Mouse (Mus musculus): Measurements from ENCODE around the gene 1700001P01Rik. TPM values are rescaled to one million over a fixed set of nuclear protein-coding genes. Genes with fewer than 3 reads are reported as not detected.
A peak's percentile ranks its signal among the peaks of the same experiment; 100 is the strongest.
"Not testable (repeated sequence)": the region's sequence is repeated elsewhere in the genome, so short reads cannot be mapped to it uniquely, and the experiment has no call there.

The 1700001P01Rik gene
- polyA plus RNA-seq, 1 experiment from 2014 or later, result not detected

GRCm38 (mm10) chr11:97742591-97742990, 33.1 kb downstream of the 1700001P01Rik start:
- Histone ChIP-seq H3K27ac (replicated peaks; ENCODE audit: low read depth, low read length) (no peak overlapping the region), H3K36me3 (ENCODE audit: control insufficient read depth, insufficient read depth, low read length) (peaks cover 16% of the 10 kb centered on the region), H3K4me2 (ENCODE audit: low read depth, low read length) (peak overlapping the region; percentile 83), H3K9me3 (ENCODE audit: control insufficient read depth, low read length) (no peaks in the 10 kb centered on the region), H3K4me1 (ENCODE audit: control insufficient read depth, insufficient read depth, low read length) (peaks cover 10% of the 10 kb centered on the region), H3K9ac (ENCODE audit: low read depth, low read length) (peak overlapping the region; percentile 6; the same call in 1 of the 2 replicates), H3K4me3 (ENCODE audit: low read depth, low read length) (no peak overlapping the region), H3K27me3 (replicated peaks; ENCODE audit: control insufficient read depth, insufficient read depth, low read length) (no peaks in the 10 kb centered on the region)
- WGBS, result 71% methylated on average over 9 of the region's 9 CpGs
- no peak for ATAC-seq (ENCODE audit: low read depth)
- DNase-seq (ENCODE audit: low spot score), result no peak

- no peak overlapping the region for H3K9ac ChIP-seq (ENCODE audit: low read depth, low read length)
- no peak overlapping the region for H3K27ac ChIP-seq (replicated peaks; ENCODE audit: low read depth, low read length)
- H3K4me3 ChIP-seq (ENCODE audit: low read depth, low read length), result no peak overlapping the region
- peaks cover 12% of the 10 kb centered on the region for H3K36me3 ChIP-seq (ENCODE audit: control insufficient read depth, insufficient read depth, low read length)
- DNase-seq (ENCODE audit: low spot score), result no peak
- H3K4me2 ChIP-seq (ENCODE audit: low read depth, low read length), result peak overlapping the region; percentile 83; the same call in 1 of the 2 replicates
- ATAC-seq (ENCODE audit: low read depth), result no peak
- WGBS, result 87% methylated on average over 5 of the region's 5 CpGs
- H3K4me1 ChIP-seq (ENCODE audit: control insufficient read depth, insufficient read depth, low read length), result peaks cover 10% of the 10 kb centered on the region
- H3K27me3 ChIP-seq (replicated peaks; ENCODE audit: control insufficient read depth, insufficient read depth, low read length), result no peaks in the 10 kb centered on the region
- H3K9me3 ChIP-seq (ENCODE audit: control insufficient read depth, low read length), result no peaks in the 10 kb centered on the region
These were observed 33.6 kb downstream of the 1700001P01Rik start for GRCm38 (mm10) chr11:97742157-97742556.

DNA sequence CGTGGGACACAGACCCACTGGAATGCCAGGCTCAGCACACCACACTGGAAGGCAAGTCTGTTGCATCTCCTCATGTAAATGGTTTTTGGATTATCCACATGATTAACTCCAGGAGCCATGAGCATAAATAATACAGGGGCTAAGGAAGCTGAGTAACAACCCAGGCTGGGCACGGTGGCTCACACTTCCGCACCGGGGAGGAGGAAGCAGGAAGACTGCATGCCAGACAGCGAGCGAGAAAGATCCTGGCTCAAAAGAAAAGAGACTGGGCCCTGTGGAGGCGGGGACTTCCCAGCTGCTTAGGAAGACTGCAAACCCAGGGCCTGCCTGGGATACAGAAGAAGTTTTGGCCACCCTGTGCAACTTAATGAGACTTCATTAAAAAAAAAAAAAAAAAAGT, 35.5 kb downstream of the 1700001P01Rik start:
- no peak overlapping the region; the same call in 1 of the 2 replicates for H3K27ac ChIP-seq (replicated peaks; ENCODE audit: low read depth, low read length)
- no peaks in the 10 kb centered on the region for H3K27me3 ChIP-seq (replicated peaks; ENCODE audit: control insufficient read depth, insufficient read depth, low read length)
- H3K4me2 ChIP-seq (ENCODE audit: low read depth, low read length), result no peak overlapping the region
- WGBS, result 36% methylated on average over 7 of the region's 7 CpGs
- no peaks in the 10 kb centered on the region for H3K36me3 ChIP-seq (ENCODE audit: control insufficient read depth, insufficient read depth, low read length)
- ATAC-seq (ENCODE audit: low read depth) (no peak), DNase-seq (ENCODE audit: low spot score) (peak; percentile 34)
- H3K4me3 ChIP-seq (ENCODE audit: low read depth, low read length), result no peak overlapping the region
- H3K9me3 ChIP-seq (ENCODE audit: control insufficient read depth, low read length), result no peaks in the 10 kb centered on the region
- no peak overlapping the region; the same call in 1 of the 2 replicates for H3K9ac ChIP-seq (ENCODE audit: low read depth, low read length)
- H3K4me1 ChIP-seq (ENCODE audit: control insufficient read depth, insufficient read depth, low read length), result peaks cover 10% of the 10 kb centered on the region

GRCm38 (mm10) chr11:97739155-97739554, 36.6 kb downstream of the 1700001P01Rik start:
- Histone ChIP-seq H3K9me3 (ENCODE audit: control insufficient read depth, low read length) (no peaks in the 10 kb centered on the region), H3K4me1 (ENCODE audit: control insufficient read depth, insufficient read depth, low read length) (peaks cover 10% of the 10 kb centered on the region), H3K4me2 (ENCODE audit: low read depth, low read length) (no peak overlapping the region), H3K4me3 (ENCODE audit: low read depth, low read length) (no peak overlapping the region), H3K36me3 (ENCODE audit: control insufficient read depth, insufficient read depth, low read length) (no peaks in the 10 kb centered on the region), H3K27ac (replicated peaks; ENCODE audit: low read depth, low read length) (no peak overlapping the region), H3K27me3 (replicated peaks; ENCODE audit: control insufficient read depth, insufficient read depth, low read length) (no peaks in the 10 kb centered on the region), H3K9ac (ENCODE audit: low read depth, low read length) (no peak overlapping the region)
- DNase-seq (ENCODE audit: low spot score) (no peak), ATAC-seq (ENCODE audit: low read depth) (no peak)
- 91% methylated on average over 3 of the region's 3 CpGs for WGBS

- ATAC-seq (ENCODE audit: low read depth) (no peak), DNase-seq (ENCODE audit: low spot score) (no peak)
- no peak overlapping the region for H3K4me2 ChIP-seq (ENCODE audit: low read depth, low read length)
- WGBS, result 58% methylated on average over 6 of the region's 6 CpGs
- no peaks in the 10 kb centered on the region for H3K27me3 ChIP-seq (replicated peaks; ENCODE audit: control insufficient read depth, insufficient read depth, low read length)
- no peak overlapping the region for H3K9ac ChIP-seq (ENCODE audit: low read depth, low read length)
- H3K9me3 ChIP-seq (ENCODE audit: control insufficient read depth, low read length), result no peaks in the 10 kb centered on the region
- no peak overlapping the region for H3K27ac ChIP-seq (replicated peaks; ENCODE audit: low read depth, low read length)
- H3K36me3 ChIP-seq (ENCODE audit: control insufficient read depth, insufficient read depth, low read length), result no peaks in the 10 kb centered on the region
- H3K4me3 ChIP-seq (ENCODE audit: low read depth, low read length), result no peak overlapping the region
- peaks cover 11% of the 10 kb centered on the region for H3K4me1 ChIP-seq (ENCODE audit: control insufficient read depth, insufficient read depth, low read length)
These were observed 37.0 kb downstream of the 1700001P01Rik start for GRCm38 (mm10) chr11:97738703-97739102.

DNA sequence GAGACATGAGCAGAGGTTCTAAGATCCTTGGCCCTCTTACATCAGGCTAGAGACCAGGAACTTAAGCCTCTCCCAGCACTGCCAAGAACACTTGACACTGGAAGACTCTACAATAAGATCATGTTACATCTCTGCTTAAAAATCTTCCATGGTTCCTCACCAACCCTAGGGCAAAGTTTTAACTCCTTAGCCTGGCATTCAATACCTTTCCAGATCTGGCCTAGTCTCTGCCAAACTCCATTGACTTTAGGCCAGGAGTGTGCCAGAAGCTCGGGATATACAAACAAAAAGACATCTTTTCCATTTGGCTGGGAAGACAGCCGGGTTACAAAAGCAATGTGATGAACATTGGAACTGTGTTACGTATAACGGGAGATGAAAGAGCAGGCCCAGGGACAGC, 38.1 kb downstream of the 1700001P01Rik start:
- Histone ChIP-seq H3K4me1 (ENCODE audit: control insufficient read depth, insufficient read depth, low read length) (peaks cover 10% of the 10 kb centered on the region; the same call in 1 of the 2 replicates), H3K4me2 (ENCODE audit: low read depth, low read length) (no peak overlapping the region), H3K36me3 (ENCODE audit: control insufficient read depth, insufficient read depth, low read length) (peaks cover 4% of the 10 kb centered on the region; the same call in 1 of the 2 replicates), H3K27me3 (replicated peaks; ENCODE audit: control insufficient read depth, insufficient read depth, low read length) (no peaks in the 10 kb centered on the region), H3K27ac (replicated peaks; ENCODE audit: low read depth, low read length) (no peak overlapping the region), H3K9me3 (ENCODE audit: control insufficient read depth, low read length) (no peaks in the 10 kb centered on the region), H3K9ac (ENCODE audit: low read depth, low read length) (no peak overlapping the region), H3K4me3 (ENCODE audit: low read depth, low read length) (no peak overlapping the region)
- DNase-seq (ENCODE audit: low spot score) (peak; percentile 45), ATAC-seq (ENCODE audit: low read depth) (no peak)
- WGBS, result 46% methylated on average over 4 of the region's 4 CpGs

DNA sequence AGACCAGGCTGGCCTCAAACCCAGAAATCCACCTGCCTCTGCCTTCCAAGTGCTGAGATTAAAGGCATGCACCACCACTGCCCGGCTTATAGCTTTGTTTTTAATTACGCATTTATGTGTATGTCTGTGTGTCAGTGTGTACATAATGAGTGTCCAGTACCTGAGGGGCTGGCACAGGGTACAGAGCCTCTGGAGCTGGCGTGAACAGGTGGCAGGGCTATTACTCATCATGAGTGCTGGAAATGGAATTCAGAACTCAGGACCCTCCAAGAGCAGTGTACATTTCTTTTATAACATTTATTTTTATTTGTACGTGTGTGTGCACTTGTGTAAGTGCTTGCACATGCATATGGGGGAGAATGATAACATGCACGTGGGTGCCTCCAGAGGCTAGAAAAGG, 39.1 kb downstream of the 1700001P01Rik start:
- H3K36me3 ChIP-seq (ENCODE audit: control insufficient read depth, insufficient read depth, low read length), result peaks cover 13% of the 10 kb centered on the region
- WGBS, result 81% methylated on average over 5 of the region's 5 CpGs

DNA sequence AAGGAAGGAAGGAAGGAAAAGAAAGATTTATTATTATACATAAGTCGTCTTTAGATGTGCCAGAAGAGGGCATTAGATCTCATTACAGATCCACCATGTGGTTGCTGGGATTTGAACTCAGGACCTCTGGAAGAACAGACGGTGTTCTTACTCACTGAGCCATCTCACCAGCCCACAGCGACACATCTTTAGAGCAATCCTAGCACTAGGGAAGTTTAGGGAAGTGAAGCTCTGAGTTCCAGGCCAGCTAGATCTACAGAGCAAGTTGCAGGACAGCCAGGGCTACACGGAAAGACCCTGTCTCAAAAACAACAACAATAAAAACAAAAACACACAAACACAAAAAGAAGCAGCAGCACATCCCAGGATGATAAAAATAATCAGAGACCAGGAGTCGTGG, 40.9 kb downstream of the 1700001P01Rik start:
- not testable (repeated sequence) for H3K27ac ChIP-seq (replicated peaks; ENCODE audit: low read depth, low read length); H3K4me3 ChIP-seq (ENCODE audit: low read depth, low read length); H3K9me3 ChIP-seq (ENCODE audit: control insufficient read depth, low read length); ATAC-seq (ENCODE audit: low read depth); H3K4me1 ChIP-seq (ENCODE audit: control insufficient read depth, insufficient read depth, low read length); H3K4me2 ChIP-seq (ENCODE audit: low read depth, low read length); H3K9ac ChIP-seq (ENCODE audit: low read depth, low read length); DNase-seq (ENCODE audit: low spot score); H3K27me3 ChIP-seq (replicated peaks; ENCODE audit: control insufficient read depth, insufficient read depth, low read length)
- peaks cover 28% of the 10 kb centered on the region for H3K36me3 ChIP-seq (ENCODE audit: control insufficient read depth, insufficient read depth, low read length)
- 76% methylated on average over 5 of the region's 5 CpGs for WGBS

More for the DNA sequence above, 39.1 kb downstream of the 1700001P01Rik start:
- Histone ChIP-seq H3K27ac (replicated peaks; ENCODE audit: low read depth, low read length) (no peak overlapping the region), H3K4me3 (ENCODE audit: low read depth, low read length) (no peak overlapping the region), H3K27me3 (replicated peaks; ENCODE audit: control insufficient read depth, insufficient read depth, low read length) (no peaks in the 10 kb centered on the region), H3K4me1 (ENCODE audit: control insufficient read depth, insufficient read depth, low read length) (peaks cover 10% of the 10 kb centered on the region; the same call in 1 of the 2 replicates), H3K4me2 (ENCODE audit: low read depth, low read length) (no peak overlapping the region), H3K9ac (ENCODE audit: low read depth, low read length) (no peak overlapping the region), H3K9me3 (ENCODE audit: control insufficient read depth, low read length) (no peaks in the 10 kb centered on the region)
- ATAC-seq (ENCODE audit: low read depth), result no peak
- no peak for DNase-seq (ENCODE audit: low spot score)

GRCm38 (mm10) chr11:97733689-97734088, 42.0 kb downstream of the 1700001P01Rik start:
- no peaks in the 10 kb centered on the region for H3K27me3 ChIP-seq (replicated peaks; ENCODE audit: control insufficient read depth, insufficient read depth, low read length)
- ATAC-seq (ENCODE audit: low read depth) (no peak), DNase-seq (ENCODE audit: low spot score) (no peak)
- H3K4me1 ChIP-seq (ENCODE audit: control insufficient read depth, insufficient read depth, low read length), result peaks cover 7% of the 10 kb centered on the region; the same call in 1 of the 2 replicates
- H3K27ac ChIP-seq (replicated peaks; ENCODE audit: low read depth, low read length), result no peak overlapping the region
- H3K36me3 ChIP-seq (ENCODE audit: control insufficient read depth, insufficient read depth, low read length), result peaks cover 37% of the 10 kb centered on the region
- H3K4me3 ChIP-seq (ENCODE audit: low read depth, low read length), result no peak overlapping the region
- no peak overlapping the region for H3K4me2 ChIP-seq (ENCODE audit: low read depth, low read length)
- WGBS, result 23% methylated on average over 10 of the region's 10 CpGs
- H3K9me3 ChIP-seq (ENCODE audit: control insufficient read depth, low read length), result no peaks in the 10 kb centered on the region
- H3K9ac ChIP-seq (ENCODE audit: low read depth, low read length), result no peak overlapping the region
